Mouse (Mus musculus): ENCODE results near the gene Gm9045.
"Not testable (repeated sequence)": the region's sequence is repeated elsewhere in the genome, so short reads cannot be mapped to it uniquely, and the experiment has no call there.

- not testable (repeated sequence) for TF ChIP-seq CTCF (IDR thresholded peaks at IDR 0.05; ENCODE audit: control insufficient read depth, insufficient read depth, low read length); POLR2A (IDR thresholded peaks at IDR 0.05; ENCODE audit: borderline replicate concordance, control insufficient read depth, low read depth, low read length)
Measured at GRCm38 (mm10) chr10:118326869-118327268, 10.8 kb downstream of the Gm9045 start, which contains the start of gene Gm9040.
